Mouse (Mus musculus) ES-Bruce4 (cell line): Measurements from ENCODE around the gene Tmub2.

Experiments
- CTCF ChIP-seq: IDR thresholded peaks from one replicate; pipeline ENCODE4 v1.8.1; 2011; ENCODE audit warnings: low read depth, low read length
- POLR2A ChIP-seq: IDR thresholded peaks from one replicate; pipeline ENCODE4 v1.8.1; 2011; ENCODE audit warnings: low read length; ENCODE audit not compliant: insufficient read depth

GRCm38 (mm10) chr11:102284501-102285094, at the start of gene Tmub2:
- no peak for TF ChIP-seq CTCF
- TF ChIP-seq POLR2A, result peak; percentile 45
